Mouse (Mus musculus) kidney, postnatal 0 days (tissue): Measurements from ENCODE around the gene Extl2. TPM values are rescaled to one million over a fixed set of nuclear protein-coding genes. Genes with fewer than 3 reads are reported as not detected.
A peak's percentile ranks its signal among the peaks of the same experiment; 100 is the strongest.

Experiments
- ATAC-seq: fragments of 200-750 bp; cut with Nextera tagmentation; replicated peaks from 2 replicates; pipeline ENCODE4 v1.8.0; 2017; ENCODE audit warnings: low read depth, moderate number of reproducible peaks, moderate TSS enrichment, moderate library complexity; ENCODE audit not compliant: low FRiP score
- DNase-seq: peaks from one replicate; pipeline ENCODE4 v3.0.0-alpha.2; 2016; ENCODE audit warnings: low spot score
- H3K27ac ChIP-seq: fragments of 300-500 bp; sonication (generic); 2 replicates; pipeline ENCODE4 v1.5.1; 2014; ENCODE audit warnings: mild to moderate bottlenecking
- H3K27me3 ChIP-seq: fragments of 300-500 bp; sonication (generic); 2 replicates; pipeline ENCODE4 v1.6.1; 2014; ENCODE audit warnings: low read length, mixed read lengths; ENCODE audit not compliant: insufficient read depth
- H3K36me3 ChIP-seq: fragments of 300-500 bp; sonication (generic); 2 replicates; pipeline ENCODE4 v1.6.1; 2014; ENCODE audit warnings: low read length, mixed read lengths; ENCODE audit not compliant: insufficient read depth
- H3K4me1 ChIP-seq: fragments of 300-500 bp; sonication (generic); replicated peaks from 2 replicates; pipeline ENCODE4 v1.6.1; 2014; ENCODE audit warnings: antibody characterized with exemption, low read length, mixed read lengths; ENCODE audit not compliant: insufficient read depth
- H3K4me2 ChIP-seq: fragments of 300-500 bp; sonication (generic); 2 replicates; pipeline ENCODE4 v1.6.1; 2014; ENCODE audit warnings: mild to moderate bottlenecking, low read length, moderate library complexity, mixed read lengths
- H3K4me3 ChIP-seq: fragments of 300-500 bp; sonication (generic); replicated peaks from 2 replicates; pipeline ENCODE4 v1.5.1; 2014; ENCODE audit warnings: low read depth, low read length
- H3K9ac ChIP-seq: fragments of 300-500 bp; sonication (generic); 2 replicates; pipeline ENCODE4 v1.6.1; 2014; ENCODE audit warnings: low read depth, low read length
- H3K9me3 ChIP-seq: fragments of 300-500 bp; sonication (generic); replicated peaks from 2 replicates; pipeline ENCODE4 v1.6.1; 2016; ENCODE audit warnings: low read length, inconsistent platforms, mixed read lengths
- CTCF ChIP-seq: IDR thresholded peaks from 2 replicates; pipeline ENCODE4 v1.5.1; 2016; ENCODE audit warnings: antibody characterized with exemption, low read depth, mild to moderate bottlenecking, moderate library complexity
- WGBS: fragments of 180-500 bp; shearing (Covaris S2); extraction: QIAGEN DNeasy Blood & Tissue Kit; methylation state at CpG from one replicate; pipeline ENCODE4 v1.1.7; 2014; 5-methylcytosine and 5-hydroxymethylcytosine counted together
- microRNA-seq: library from miRNA; unstranded; fragments of <30 nt; microRNA quantifications from one replicate; pipeline ENCODE4, GENCODE M21; 2016
- polyA plus RNA-seq: library from polyadenylated mRNA; unstranded; fragments of >200 nt; fragmentation: Nextera tagmentation; extraction: Ambion mirVana; gene quantifications from 2 replicates; pipeline ENCODE4 v1.2.1, GENCODE M21; 2015

Extl2 gene
- polyA plus RNA-seq, 1 experiment from 2014 or later: 25.0 TPM

DNA sequence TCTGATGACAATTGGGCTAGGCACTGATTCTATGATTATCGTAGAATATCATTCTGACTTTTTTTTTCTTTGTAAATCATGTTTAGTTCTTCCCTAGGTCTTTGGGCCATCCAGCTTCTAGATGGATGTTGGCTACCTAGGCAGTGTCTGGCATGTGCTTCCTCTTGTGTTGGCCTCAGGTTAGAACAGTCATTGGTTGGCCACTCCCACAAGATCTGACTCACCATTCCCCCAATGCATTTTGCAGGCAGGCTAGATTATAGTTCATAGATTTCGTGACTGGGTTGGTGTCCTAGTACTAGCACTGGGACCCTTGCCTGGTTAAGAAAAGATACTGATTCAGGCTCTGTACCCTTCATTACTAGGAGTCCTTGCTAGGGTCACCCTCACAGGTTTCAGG is 54.9 kb downstream of the Extl2 start:
- Histone ChIP-seq H3K9ac (no peak overlapping the region), H3K4me1 (no peaks in the 10 kb centered on the region), H3K4me2 (no peak overlapping the region), H3K9me3 (no peaks in the 10 kb centered on the region), H3K36me3 (no peaks in the 10 kb centered on the region), H3K27ac (no peak overlapping the region), H3K4me3 (no peak overlapping the region), H3K27me3 (no peaks in the 10 kb centered on the region)
- no peak for DNase-seq
- WGBS: 86% methylated on average over 2 of the region's 2 CpGs
- no peak for ATAC-seq
- no peak for TF ChIP-seq CTCF

DNA sequence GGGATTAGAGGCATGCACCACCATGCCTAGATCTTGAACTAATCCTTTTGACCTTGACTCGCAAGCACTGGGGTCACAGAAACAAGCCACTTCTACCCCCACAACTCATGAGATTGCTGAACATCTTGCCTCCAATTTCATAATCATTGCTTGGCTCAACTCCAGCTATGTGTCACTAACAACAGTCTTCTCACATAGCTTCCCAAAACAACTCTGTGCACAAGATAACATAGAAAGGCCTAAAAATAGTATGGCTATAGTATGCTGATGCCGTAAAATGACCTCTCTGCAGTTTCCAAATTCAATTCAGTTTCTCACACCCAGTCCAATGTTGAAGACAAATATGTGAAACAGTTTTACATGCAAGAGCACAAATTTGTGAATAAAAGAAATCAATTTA is 65.3 kb downstream of the Extl2 start:
- Histone ChIP-seq H3K27ac (no peak overlapping the region), H3K36me3 (no peaks in the 10 kb centered on the region), H3K27me3 (no peaks in the 10 kb centered on the region), H3K4me1 (no peaks in the 10 kb centered on the region), H3K4me3 (no peak overlapping the region), H3K4me2 (no peak overlapping the region), H3K9me3 (no peaks in the 10 kb centered on the region), H3K9ac (no peak overlapping the region)
- ATAC-seq: no peak
- no peak for TF ChIP-seq CTCF
- no peak for DNase-seq
- WGBS: 85% methylated on average over 2 of the region's 2 CpGs

DNA sequence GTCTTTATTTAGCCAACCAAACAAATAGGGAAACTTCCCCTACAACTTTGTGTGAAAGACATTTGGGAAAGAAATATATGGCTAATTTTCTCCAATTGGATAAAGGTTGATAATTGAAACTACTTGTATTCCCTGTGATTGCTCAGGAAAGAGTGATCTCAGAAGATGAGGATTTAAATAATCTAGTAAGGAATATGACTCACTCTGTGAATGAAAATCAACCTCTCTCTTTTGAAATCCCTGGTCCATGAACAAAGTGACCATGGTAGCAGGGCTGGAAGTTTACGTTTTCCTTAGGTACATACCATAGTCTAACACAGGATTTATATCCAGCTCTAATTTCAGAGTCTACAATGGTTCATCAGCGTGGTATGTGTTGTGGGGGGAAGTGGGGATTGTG is 69.5 kb downstream of the Extl2 start:
- no peak overlapping the region for H3K27ac ChIP-seq
- ATAC-seq: no peak
- TF ChIP-seq CTCF: no peak

DNA sequence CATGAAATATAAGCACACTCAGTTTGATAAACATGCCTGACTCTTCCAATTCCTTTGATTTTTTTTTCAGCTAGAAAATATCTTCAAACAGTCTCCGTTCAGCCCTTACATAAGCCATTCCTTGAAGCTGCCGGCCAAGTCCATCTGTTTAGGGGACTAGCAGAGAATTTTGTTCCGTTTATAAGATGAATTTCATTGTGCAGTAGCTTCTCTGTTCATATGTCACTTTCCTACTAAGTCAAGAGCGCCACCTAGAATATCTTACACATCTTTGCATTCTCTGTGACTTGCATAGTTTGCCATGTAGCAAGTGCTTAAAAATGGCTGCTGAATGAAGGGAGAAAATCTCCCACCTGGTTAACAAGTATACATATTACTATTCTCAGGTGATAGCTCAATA is 71.2 kb downstream of the Extl2 start:
- Histone ChIP-seq H3K9me3 (no peaks in the 10 kb centered on the region), H3K36me3 (no peaks in the 10 kb centered on the region), H3K4me2 (no peak overlapping the region), H3K4me3 (no peak overlapping the region), H3K4me1 (no peaks in the 10 kb centered on the region), H3K27ac (no peak overlapping the region), H3K27me3 (no peaks in the 10 kb centered on the region), H3K9ac (no peak overlapping the region)
- ATAC-seq: no peak
- WGBS: 72% methylated on average over 4 of the region's 4 CpGs
- peak; percentile 27; the same call in 1 of the 2 replicates for TF ChIP-seq CTCF
- peak; percentile 44 for DNase-seq

More for the DNA sequence above, 69.5 kb downstream of the Extl2 start:
- Histone ChIP-seq H3K9me3 (no peaks in the 10 kb centered on the region), H3K9ac (no peak overlapping the region), H3K36me3 (no peaks in the 10 kb centered on the region), H3K4me2 (no peak overlapping the region), H3K27me3 (no peaks in the 10 kb centered on the region), H3K4me3 (no peak overlapping the region), H3K4me1 (no peaks in the 10 kb centered on the region)
- WGBS: 34% methylated on average over 2 of the region's 2 CpGs
- DNase-seq: no peak

Small RNA genes lying within 50 kb of the gene (microRNA-seq; reads per million reads assigned to microRNA genes)
- not detected for gene Mir669n

Other genes starting within 250 kb of the Extl2 start
- gene Dph5, start 119.6 kb upstream of the Extl2 start, polyA plus RNA-seq: 21.3 and 21.9 TPM in 2 replicates
- 23.2 and 29.0 TPM in 2 replicates for gene Slc30a7, start 56 bp upstream of the Extl2 start, polyA plus RNA-seq
- gene Vcam1, start 122.2 kb downstream of the Extl2 start, polyA plus RNA-seq: 22.3 and 24.9 TPM in 2 replicates
- 0.30 and 0.77 TPM in 2 replicates for gene Gpr88, start 246.0 kb downstream of the Extl2 start, polyA plus RNA-seq